Mouse (Mus musculus) CD8-positive naive resting alpha-beta T cell, adult 2 months (primary cell): ENCODE measurements around the gene Slc35a5.

ENCODE experiments used
- DNase-seq, 2 experiments: peaks; one replicate each; pipeline ENCODE4 v3.0.0; 2022; ENCODE audit warnings: low read depth in 2 of 2, low spot score in 2 of 2

Gene Slc35a5

GRCm38 (mm10) chr16:45158522-45159388, at the start of gene Slc35a5, which contains the start of gene Atg3:
Gene Slc35a5, minus strand, starts transcription at chr16:45158706.
Gene Atg3, plus strand, starts transcription at chr16:45158785.
- DNase-seq, result peak; percentile 95 to 96

- DNase-seq, result no peak
Observed at GRCm38 (mm10) chr16:45204859-45205670, 46.6 kb upstream of the Slc35a5 start.

- DNase-seq, result no peak
Observed at GRCm38 (mm10) chr16:45204438-45204837, 45.9 kb upstream of the Slc35a5 start.

- DNase-seq, result no peak
Observed at GRCm38 (mm10) chr16:45201395-45201794, 42.9 kb upstream of the Slc35a5 start.

GRCm38 (mm10) chr16:45196816-45197215, 38.3 kb upstream of the Slc35a5 start:
- DNase-seq, result peak; percentile 58 to 70

- DNase-seq, result peak; percentile 53 to 67
Observed at GRCm38 (mm10) chr16:45192613-45193012, 34.1 kb upstream of the Slc35a5 start.

- no peak for DNase-seq
Observed at GRCm38 (mm10) chr16:45181824-45182223, 23.3 kb upstream of the Slc35a5 start.

- no peak for DNase-seq
Observed at GRCm38 (mm10) chr16:45178552-45178951, 20.0 kb upstream of the Slc35a5 start.

GRCm38 (mm10) chr16:45159389-45159716, 847 bp upstream of the Slc35a5 start:
- DNase-seq, result no peak

GRCm38 (mm10) chr16:45158136-45158521, 377 bp downstream of the Slc35a5 start:
- DNase-seq, result no peak

- no peak for DNase-seq
Observed at GRCm38 (mm10) chr16:45154741-45155250, 3.7 kb downstream of the Slc35a5 start.

- no peak for DNase-seq
Observed at GRCm38 (mm10) chr16:45148488-45149082, 9.9 kb downstream of the Slc35a5 start.

GRCm38 (mm10) chr16:45145119-45145518, 13.4 kb downstream of the Slc35a5 start:
- no peak for DNase-seq

GRCm38 (mm10) chr16:45142565-45142964, 15.9 kb downstream of the Slc35a5 start:
- no peak for DNase-seq

- DNase-seq, result no peak
Observed at GRCm38 (mm10) chr16:45141711-45142110, 16.8 kb downstream of the Slc35a5 start.

GRCm38 (mm10) chr16:45127936-45128710, 30.4 kb downstream of the Slc35a5 start:
- DNase-seq, result no peak

GRCm38 (mm10) chr16:45124230-45125203, 34.0 kb downstream of the Slc35a5 start:
- DNase-seq, result no peak

- no peak for DNase-seq
Observed at GRCm38 (mm10) chr16:45122571-45122970, 35.9 kb downstream of the Slc35a5 start.

- DNase-seq, result no peak
Observed at GRCm38 (mm10) chr16:45120844-45121425, 37.6 kb downstream of the Slc35a5 start.
